Mouse (Mus musculus): Measurements from ENCODE around the gene Clec4e. TPM values are rescaled to one million over a fixed set of nuclear protein-coding genes. Genes with fewer than 3 reads are reported as not detected.

The Clec4e gene
- not detected for polyA plus RNA-seq (2017; shearing (Covaris generic))

DNA sequence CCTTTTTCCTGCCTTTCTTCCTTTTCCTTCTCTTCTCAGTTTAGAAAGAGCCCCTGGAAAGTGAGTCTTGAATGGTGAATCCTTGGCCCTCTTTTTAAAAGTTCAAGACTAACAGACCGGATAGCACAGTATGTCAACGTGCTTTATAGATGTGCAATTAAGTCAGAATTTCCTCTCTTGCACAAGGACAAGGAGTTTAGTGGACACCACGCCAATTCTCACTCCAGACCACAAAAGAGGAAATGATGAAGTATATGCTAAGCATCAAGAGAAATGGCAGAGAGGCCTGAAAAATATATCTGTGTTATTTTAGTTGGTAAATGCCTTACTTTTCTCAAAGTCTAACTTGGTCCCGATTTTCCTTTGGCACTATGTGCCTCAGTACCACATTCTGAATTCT, at the start of gene Clec4e:
Gene Clec4e (minus strand): TSS at position 118 of the 400 bp plus-strand sequence.

GRCm38 (mm10) chr6:123308033-123308432, 18.4 kb upstream of the Clec4e start, which contains the start of gene Vmn2r19:
Gene Vmn2r19, plus strand, starts transcription at chr6:123308333.

DNA sequence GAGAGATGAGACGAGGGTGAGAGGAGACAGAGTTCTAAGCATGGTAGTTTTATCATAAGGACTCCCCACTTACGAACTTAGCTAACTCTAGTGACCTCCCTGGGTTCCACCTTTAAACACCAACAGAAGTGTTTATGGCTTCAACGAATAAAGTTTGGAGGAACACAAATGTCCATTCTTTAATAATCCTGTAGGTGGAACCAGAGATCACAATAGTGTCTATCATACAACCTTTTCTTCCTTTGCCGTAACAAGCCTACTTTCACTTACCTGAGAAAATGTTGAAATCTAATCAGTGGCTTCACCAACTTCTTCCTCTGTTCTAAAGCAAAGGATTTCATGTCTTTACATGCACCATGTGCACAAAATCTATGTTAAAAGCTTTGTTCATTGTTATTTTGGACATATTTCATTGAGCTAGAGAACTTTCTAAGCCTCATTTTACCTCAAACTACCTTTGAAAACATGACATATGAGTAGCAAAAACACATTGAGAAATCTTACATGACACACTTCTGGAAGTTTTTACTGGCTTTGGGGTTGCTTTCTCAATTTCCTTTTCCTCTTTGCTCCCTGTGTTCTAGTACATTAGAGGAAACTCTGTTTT, 28.0 kb downstream of the Clec4e start, which contains the start of gene Clec4d:
Gene Clec4d (plus strand): TSS at position 557 of the 607 bp plus-strand sequence.

Other genes with a start within 250 kb of the Clec4e start
- gene Clec4b1, start 239.9 kb downstream of the Clec4e start, polyA plus RNA-seq (2017; shearing (Covaris generic)) = 0.59 TPM
- gene Clec4a2, start 183.4 kb downstream of the Clec4e start, polyA plus RNA-seq (2017; shearing (Covaris generic)) = 0.31 TPM
- not detected for gene Clec4b2, start 117.0 kb downstream of the Clec4e start, polyA plus RNA-seq (2017; shearing (Covaris generic))
- gene Clec4n, start 60.0 kb downstream of the Clec4e start, polyA plus RNA-seq (2017; shearing (Covaris generic)) = 3.6 TPM
- not detected for gene Clec4d, start 27.8 kb downstream of the Clec4e start, polyA plus RNA-seq (2017; shearing (Covaris generic))
- gene Vmn2r19, start 18.5 kb upstream of the Clec4e start, polyA plus RNA-seq (2017; shearing (Covaris generic)) = not detected
- gene Vmn2r20, start 128.2 kb upstream of the Clec4e start, polyA plus RNA-seq (2017; shearing (Covaris generic)) = not detected
- not detected for gene Vmn2r21, start 243.5 kb upstream of the Clec4e start, polyA plus RNA-seq (2017; shearing (Covaris generic))

All from activated CD4-positive, CD25-positive, alpha-beta regulatory T cell, adult 9 weeks (primary cell).